Mouse (Mus musculus) lung, adult 2 months (tissue): ENCODE measurements around the gene Myof.

ENCODE experiments used
- CTCF ChIP-seq: fragments of 200-500 bp; IDR thresholded peaks from 2 replicates; pipeline ENCODE4 v1.5.1; 2011; ENCODE audit warnings: mild to moderate bottlenecking, low read length, control low read depth; ENCODE audit not compliant: insufficient read depth
- POLR2A ChIP-seq: fragments of 200-500 bp; IDR thresholded peaks from 2 replicates; pipeline ENCODE4 v1.6.1; 2011; ENCODE audit warnings: low read depth, mild to moderate bottlenecking, control low read depth, low read length, borderline replicate concordance; ENCODE audit errors: extremely low read depth

- TF ChIP-seq CTCF = no peak
- no peak; the same call in 1 of the 2 replicates for TF ChIP-seq POLR2A
Observed at GRCm38 (mm10) chr19:38015180-38015872, 28.1 kb downstream of the Myof start.
